In genomic region chr12:111568836-111569235, GRCm38 (mm10) we compare ENCODE assay signal across 10 mouse cellular contexts. TPM values are rescaled to one million over a fixed set of nuclear protein-coding genes. Genes with fewer than 3 reads are reported as not detected.
DNase-seq lines count a peak whose midpoint lies in the region; ATAC-seq and TF ChIP-seq lines count a peak whose summit lies in the region.
"Had no signal": no experiment of that assay in that cellular context is flagged by ENCODE, and none has a peak within 500 bp of the region (broad histone marks: within the 10 kb centered on the region; RNA-seq: fewer than 3 reads in every experiment).

No protein-coding gene starts in this region.

- peaks cover 7% of the 10 kb centered on the region for H3K79me2 ChIP-seq in C2C12 (ENCODE audit: control insufficient read depth, insufficient read depth)

- no peak for TF ChIP-seq CTCF in gastrocnemius, adult 2 months (IDR thresholded peaks at IDR 0.05)
- no peak for TF ChIP-seq CTCF in C2C12 (IDR thresholded peaks at IDR 0.05; ENCODE audit: control insufficient read depth, insufficient read depth, insufficient read length)
- no peak for TF ChIP-seq CTCF in kidney, postnatal 0 days (IDR thresholded peaks at IDR 0.05; ENCODE audit: low read depth)
- no peak for TF ChIP-seq CTCF in cerebellum, adult 2 months (IDR thresholded peaks at IDR 0.05; ENCODE audit: borderline replicate concordance, insufficient read depth, low read depth, low read length)

- peak; percentile 86 for ATAC-seq in kidney, postnatal 0 days (replicated peaks; ENCODE audit: low FRiP score, low read depth)
- ATAC-seq in forebrain, embryonic 14.5 days: no peak
- no peak for ATAC-seq in neural tube, embryonic 15.5 days (ENCODE audit: low FRiP score)

- H3K36me3 ChIP-seq in C2C12 (ENCODE audit: control insufficient read depth, insufficient read depth): no peaks in the 10 kb centered on the region
- no peaks in the 10 kb centered on the region for H3K36me3 ChIP-seq in kidney, postnatal 0 days (ENCODE audit: insufficient read depth, low read length)
- no peaks in the 10 kb centered on the region for H3K36me3 ChIP-seq in forebrain, embryonic 14.5 days (ENCODE audit: control insufficient read depth, insufficient read depth, low read length)
- H3K36me3 ChIP-seq in neural tube, embryonic 15.5 days: no peaks in the 10 kb centered on the region

- TF ChIP-seq POLR2A in cerebellum, adult 2 months (IDR thresholded peaks at IDR 0.05; ENCODE audit: borderline replicate concordance, insufficient read depth, low read length): no peak

- intact Hi-C loops in gastrocnemius, adult 2 months (cut with DNase I): no loop called here

- peaks cover 10% of the 10 kb centered on the region; the same call in 1 of the 2 replicates for H3K4me1 ChIP-seq in kidney, postnatal 0 days (replicated peaks; ENCODE audit: insufficient read depth, low read length)
- H3K4me1 ChIP-seq in forebrain, embryonic 14.5 days (ENCODE audit: control insufficient read depth, insufficient read depth, low read length): peaks cover 7% of the 10 kb centered on the region
- peaks cover 6% of the 10 kb centered on the region for H3K4me1 ChIP-seq in cerebellum, adult 2 months (ENCODE audit: control insufficient read depth, insufficient read depth, low read length)
- H3K4me1 ChIP-seq in neural tube, embryonic 15.5 days: peaks cover 15% of the 10 kb centered on the region

- no peak overlapping the region for H3K9ac ChIP-seq in kidney, postnatal 0 days (ENCODE audit: low read depth, low read length)
- no peak overlapping the region for H3K9ac ChIP-seq in forebrain, embryonic 14.5 days (ENCODE audit: low read length)
- no peak overlapping the region for H3K9ac ChIP-seq in neural tube, embryonic 15.5 days (replicated peaks)
- H3K9ac ChIP-seq: liver, embryonic 14.5 days had no signal

- no peak overlapping the region for H3K4me3 ChIP-seq in gastrocnemius, adult 2 months
- H3K4me3 ChIP-seq in C2C12 (ENCODE audit: insufficient read depth, poor library complexity, severe bottlenecking): no peak overlapping the region
- no peak overlapping the region for H3K4me3 ChIP-seq in kidney, postnatal 0 days (replicated peaks; ENCODE audit: low read depth, low read length)
- no peak overlapping the region for H3K4me3 ChIP-seq in forebrain, embryonic 14.5 days (ENCODE audit: low read depth, low read length)
- H3K4me3 ChIP-seq in cerebellum, adult 2 months (replicated peaks; ENCODE audit: insufficient read depth, low read depth, low read length): no peak overlapping the region
- no peak overlapping the region for H3K4me3 ChIP-seq in neural tube, embryonic 15.5 days (replicated peaks)

- no peaks in the 10 kb centered on the region for H3K27me3 ChIP-seq in C2C12 (ENCODE audit: control insufficient read depth, insufficient read depth, insufficient read length)
- no peaks in the 10 kb centered on the region for H3K27me3 ChIP-seq in kidney, postnatal 0 days (ENCODE audit: insufficient read depth, low read length)
- no peaks in the 10 kb centered on the region for H3K27me3 ChIP-seq in forebrain, embryonic 14.5 days (replicated peaks; ENCODE audit: control insufficient read depth, insufficient read depth, low read length)
- no peaks in the 10 kb centered on the region for H3K27me3 ChIP-seq in cerebellum, adult 2 months (ENCODE audit: control insufficient read depth, insufficient read depth, low read length)
- H3K27me3 ChIP-seq in neural tube, embryonic 15.5 days (replicated peaks): no peaks in the 10 kb centered on the region

- no peaks in the 10 kb centered on the region for H3K79me3 ChIP-seq in C2C12 (ENCODE audit: low read depth)

- peak; percentile 7 for DNase-seq in gastrocnemius, postnatal 25 days
- DNase-seq in gastrocnemius, adult 2 months: no peak
- peak; percentile 68 for DNase-seq in adrenal gland, postnatal 14 days
- DNase-seq in kidney, postnatal 0 days (ENCODE audit: low spot score): no peak
- DNase-seq in forebrain, embryonic 14.5 days (ENCODE audit: low spot score): no peak
- DNase-seq in cerebellum, adult 2 months: no peak
- DNase-seq: thymus, postnatal 14 days had no signal

- H3ac ChIP-seq in C2C12 (ENCODE audit: control insufficient read depth, insufficient read length, low read depth): peak overlapping the region; percentile 1

- H3K27ac ChIP-seq in gastrocnemius, adult 2 months: no peak overlapping the region
- peak overlapping the region; percentile 58 for H3K27ac ChIP-seq in kidney, postnatal 0 days
- H3K27ac ChIP-seq in forebrain, embryonic 14.5 days (ENCODE audit: low read depth, low read length): no peak overlapping the region
- H3K27ac ChIP-seq in cerebellum, adult 2 months (ENCODE audit: insufficient read depth, low read length): no peak overlapping the region
- no peak overlapping the region for H3K27ac ChIP-seq in neural tube, embryonic 15.5 days (replicated peaks)
- H3K27ac ChIP-seq: liver, embryonic 14.5 days had no signal

- H3K9me3 ChIP-seq in kidney, postnatal 0 days (replicated peaks; ENCODE audit: low read length): no peaks in the 10 kb centered on the region
- no peaks in the 10 kb centered on the region for H3K9me3 ChIP-seq in forebrain, embryonic 14.5 days (replicated peaks; ENCODE audit: control insufficient read depth, low read length)
- H3K9me3 ChIP-seq in neural tube, embryonic 15.5 days (replicated peaks): no peaks in the 10 kb centered on the region

- 44% methylated on average over 11 of the region's 11 CpGs for WGBS in kidney, postnatal 0 days
- 73% methylated on average over 11 of the region's 11 CpGs for whole genome bisulfite sequencing in forebrain, embryonic 14.5 days
- WGBS in cerebellum, adult 2 months: 63% methylated on average over 11 of the region's 11 CpGs
- 72% methylated on average over 11 of the region's 11 CpGs for WGBS in neural tube, embryonic 15.5 days

- H3K4me2 ChIP-seq in kidney, postnatal 0 days (ENCODE audit: low read length): no peak overlapping the region
- no peak overlapping the region for H3K4me2 ChIP-seq in forebrain, embryonic 14.5 days (ENCODE audit: low read length)
- no peak overlapping the region for H3K4me2 ChIP-seq in neural tube, embryonic 15.5 days

TF ChIP-seq in C2C12, 6 proteins besides CTCF, POLR2A, EP300 and RAD21:
- no peak for TF ChIP-seq CEBPB (IDR thresholded peaks at IDR 0.05; ENCODE audit: low read depth)
- no peak for TF ChIP-seq MAX (IDR thresholded peaks at IDR 0.05)
- TF ChIP-seq FOSL1 (IDR thresholded peaks at IDR 0.05; ENCODE audit: insufficient read depth, low read length, poor library complexity, severe bottlenecking): no peak
- TF ChIP-seq MYOD1 (IDR thresholded peaks at IDR 0.05; ENCODE audit: control insufficient read depth, insufficient read length, low read depth): no peak
- TF ChIP-seq MYOG (IDR thresholded peaks at IDR 0.05; ENCODE audit: control insufficient read depth, extremely low read depth, insufficient read length): no peak
- TF ChIP-seq USF1 (IDR thresholded peaks at IDR 0.05; ENCODE audit: low read depth): no peak

RNA-seq across cellular contexts. Expression of gene Mark3, which starts 5.5 kb away (rescaled TPM):
- total RNA-seq in gastrocnemius, postnatal 25 days (2021): 10 to 100 TPM; 50.5 to 51.5 TPM
- 10 to 100 TPM; 48.2 to 60.7 TPM for total RNA-seq in gastrocnemius, adult 2 months (2021)
- 35.0 TPM for polyA plus RNA-seq in C2C12 (2012; fragmentation: generic; extraction: Trizol)
- total RNA-seq in adrenal gland, postnatal 14 days (2021): 98.3 and 98.5 TPM in 2 replicates
- 37.9 and 38.6 TPM in 2 replicates for polyA plus RNA-seq in kidney, postnatal 0 days (2015; fragmentation: Nextera tagmentation; extraction: Ambion mirVana)
- 56.3 and 58.4 TPM in 2 replicates for polyA plus RNA-seq in forebrain, embryonic 14.5 days (2014; fragmentation: Nextera tagmentation; extraction: Ambion mirVana)
- 80.0 and 81.4 TPM in 2 replicates for polyA plus RNA-seq in cerebellum, adult 2 months (2012; rRNA removed)
- polyA plus RNA-seq in neural tube, embryonic 15.5 days (2015; fragmentation: Nextera tagmentation; extraction: Ambion mirVana): 44.4 and 47.0 TPM in 2 replicates

RNA-seq across cellular contexts. Expression of gene Eif5, which starts 31.0 kb away (rescaled TPM):
- 100 to 1,000 TPM; 133 to 143 TPM for total RNA-seq in gastrocnemius, postnatal 25 days (2021)
- total RNA-seq in gastrocnemius, adult 2 months (2021): 100 to 1,000 TPM; 160 to 166 TPM
- polyA plus RNA-seq in C2C12 (2012; fragmentation: generic; extraction: Trizol): 91.0 TPM
- total RNA-seq in adrenal gland, postnatal 14 days (2021): 334 and 370 TPM in 2 replicates
- polyA plus RNA-seq in kidney, postnatal 0 days (2015; fragmentation: Nextera tagmentation; extraction: Ambion mirVana): 673 and 701 TPM in 2 replicates
- 452 and 491 TPM in 2 replicates for polyA plus RNA-seq in forebrain, embryonic 14.5 days (2014; fragmentation: Nextera tagmentation; extraction: Ambion mirVana)
- 176 and 183 TPM in 2 replicates for polyA plus RNA-seq in cerebellum, adult 2 months (2012; rRNA removed)
- 547 and 548 TPM in 2 replicates for polyA plus RNA-seq in neural tube, embryonic 15.5 days (2015; fragmentation: Nextera tagmentation; extraction: Ambion mirVana)

Comparison
In these comparisons a context has a peak if more than half of its experiments do, and no peak if none do; other contexts are left out.
1. DNase-seq: peak in gastrocnemius, postnatal 25 days (single experiment) and adrenal gland, postnatal 14 days (single experiment); none in gastrocnemius, adult 2 months (single experiment), kidney, postnatal 0 days (single experiment), forebrain, embryonic 14.5 days (single experiment) and cerebellum, adult 2 months (0 of 2).